Mouse (Mus musculus) embryonic facial prominence, embryonic 14.5 days (tissue): ENCODE results near the gene Fdxacb1. TPM values are rescaled to one million over a fixed set of nuclear protein-coding genes. Genes with fewer than 3 reads are reported as not detected.
A peak's percentile ranks its signal among the peaks of the same experiment; 100 is the strongest.

Experiments used
- ATAC-seq: fragments of 200-750 bp; cut with Nextera tagmentation; 2 replicates; pipeline ENCODE4 v1.8.0; 2017; ENCODE audit warnings: low read depth, moderate number of reproducible peaks, moderate TSS enrichment
- DNase-seq: peaks from one replicate; pipeline ENCODE4 v3.0.0-alpha.2; 2015; ENCODE audit warnings: low spot score
- H3K27ac ChIP-seq: fragments of 300-500 bp; sonication (generic); replicated peaks from 2 replicates; pipeline ENCODE4 v1.5.1; 2014; ENCODE audit warnings: low read depth, mild to moderate bottlenecking, low read length, moderate library complexity
- H3K27me3 ChIP-seq: fragments of 300-500 bp; sonication (generic); replicated peaks from 2 replicates; pipeline ENCODE4 v1.6.1; 2014; ENCODE audit warnings: low read length; ENCODE audit not compliant: control insufficient read depth, insufficient read depth
- H3K36me3 ChIP-seq: fragments of 300-500 bp; sonication (generic); 2 replicates; pipeline ENCODE4 v1.6.1; 2014; ENCODE audit warnings: low read length, mixed read lengths; ENCODE audit not compliant: control insufficient read depth, insufficient read depth
- H3K4me1 ChIP-seq: fragments of 300-500 bp; sonication (generic); 2 replicates; pipeline ENCODE4 v1.6.1; 2014; ENCODE audit warnings: antibody characterized with exemption, low read length; ENCODE audit not compliant: control insufficient read depth, insufficient read depth
- H3K4me2 ChIP-seq: fragments of 300-500 bp; sonication (generic); 2 replicates; pipeline ENCODE4 v1.6.1; 2014; ENCODE audit warnings: low read depth, mild to moderate bottlenecking, low read length, moderate library complexity, mixed read lengths
- H3K4me3 ChIP-seq: fragments of 300-500 bp; sonication (generic); 2 replicates; pipeline ENCODE4 v1.5.1; 2014; ENCODE audit warnings: low read depth, mild to moderate bottlenecking, low read length
- H3K9ac ChIP-seq: fragments of 300-500 bp; sonication (generic); 2 replicates; pipeline ENCODE4 v1.6.1; 2014; ENCODE audit warnings: low read depth, mild to moderate bottlenecking, low read length, moderate library complexity, mixed read lengths
- H3K9me3 ChIP-seq: fragments of 300-500 bp; sonication (generic); 2 replicates; pipeline ENCODE4 v1.6.1; 2016; ENCODE audit warnings: low read length; ENCODE audit not compliant: control insufficient read depth
- WGBS: fragments of 180-500 bp; shearing (Covaris S2); extraction: QIAGEN DNeasy Blood & Tissue Kit; methylation state at CpG from one replicate; pipeline ENCODE4 v1.1.7; 2014; 5-methylcytosine and 5-hydroxymethylcytosine counted together
- polyA plus RNA-seq: library from polyadenylated mRNA; unstranded; fragments of >200 nt; fragmentation: Nextera tagmentation; extraction: Ambion mirVana; gene quantifications from 2 replicates; pipeline ENCODE4 v1.2.1, GENCODE M21; 2014

The Fdxacb1 gene
- polyA plus RNA-seq, 1 experiment from 2014 or later, result 10.2 TPM

DNA sequence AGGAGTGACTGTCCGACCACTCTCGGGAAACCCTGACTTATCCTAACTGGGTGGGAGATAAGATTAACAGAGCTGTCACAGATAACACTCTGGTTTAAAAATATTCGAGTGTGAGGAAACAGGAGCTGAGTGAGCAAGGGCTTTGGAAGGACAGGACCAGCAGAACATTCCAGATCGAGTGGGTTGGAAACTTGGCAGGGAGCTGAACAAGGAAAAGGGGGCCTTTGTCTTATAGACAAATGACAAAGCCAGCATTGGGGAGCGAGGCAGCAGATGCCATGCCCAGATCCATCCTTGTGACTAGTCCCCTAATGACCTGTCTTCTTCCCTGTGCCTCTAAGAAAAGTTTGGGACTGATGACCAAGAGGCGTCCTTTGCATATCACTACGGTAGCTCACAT lies 14.1 kb upstream of the Fdxacb1 start:
- Histone ChIP-seq H3K4me1 (peaks cover 21% of the 10 kb centered on the region), H3K4me2 (0 out of 2 replicates have a peak overlapping the region, but pooled peaks have one; percentile 9), H3K27ac (no peak overlapping the region), H3K9me3 (no peaks in the 10 kb centered on the region), H3K4me3 (no peak overlapping the region; the same call in 1 of the 2 replicates), H3K27me3 (no peaks in the 10 kb centered on the region), H3K9ac (no peak overlapping the region), H3K36me3 (no peaks in the 10 kb centered on the region)
- DNase-seq, result no peak
- 68% methylated on average over 7 of the region's 7 CpGs for WGBS
- ATAC-seq, result no peak

DNA sequence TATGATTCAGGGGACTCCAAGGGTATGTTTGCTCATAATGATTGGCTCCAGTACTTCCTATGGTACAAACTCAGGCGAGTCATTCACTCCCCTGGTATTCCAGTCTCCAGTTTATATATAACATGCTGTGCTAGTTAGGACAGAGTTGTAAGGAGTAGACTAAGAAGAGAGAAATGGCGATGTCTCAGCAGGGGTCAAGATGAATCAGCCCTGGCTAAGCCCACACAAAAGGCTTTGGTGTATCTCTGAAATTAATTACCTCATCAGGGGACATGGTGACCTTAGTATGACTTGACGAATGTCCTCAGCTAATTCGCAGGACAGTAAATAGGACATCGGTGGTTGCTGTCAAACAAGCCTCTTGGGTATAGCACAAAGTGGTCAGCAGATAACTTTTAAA lies 11.3 kb upstream of the Fdxacb1 start:
- WGBS, result 60% methylated on average over 5 of the region's 5 CpGs
- no peaks in the 10 kb centered on the region for H3K9me3 ChIP-seq
- H3K4me1 ChIP-seq, result peaks cover 11% of the 10 kb centered on the region
- no peak overlapping the region for H3K9ac ChIP-seq
- no peaks in the 10 kb centered on the region for H3K27me3 ChIP-seq
- no peak overlapping the region for H3K27ac ChIP-seq
- ATAC-seq (no peak), DNase-seq (no peak)
- H3K36me3 ChIP-seq, result no peaks in the 10 kb centered on the region
- H3K4me3 ChIP-seq, result no peak overlapping the region
- no peak overlapping the region for H3K4me2 ChIP-seq

DNA sequence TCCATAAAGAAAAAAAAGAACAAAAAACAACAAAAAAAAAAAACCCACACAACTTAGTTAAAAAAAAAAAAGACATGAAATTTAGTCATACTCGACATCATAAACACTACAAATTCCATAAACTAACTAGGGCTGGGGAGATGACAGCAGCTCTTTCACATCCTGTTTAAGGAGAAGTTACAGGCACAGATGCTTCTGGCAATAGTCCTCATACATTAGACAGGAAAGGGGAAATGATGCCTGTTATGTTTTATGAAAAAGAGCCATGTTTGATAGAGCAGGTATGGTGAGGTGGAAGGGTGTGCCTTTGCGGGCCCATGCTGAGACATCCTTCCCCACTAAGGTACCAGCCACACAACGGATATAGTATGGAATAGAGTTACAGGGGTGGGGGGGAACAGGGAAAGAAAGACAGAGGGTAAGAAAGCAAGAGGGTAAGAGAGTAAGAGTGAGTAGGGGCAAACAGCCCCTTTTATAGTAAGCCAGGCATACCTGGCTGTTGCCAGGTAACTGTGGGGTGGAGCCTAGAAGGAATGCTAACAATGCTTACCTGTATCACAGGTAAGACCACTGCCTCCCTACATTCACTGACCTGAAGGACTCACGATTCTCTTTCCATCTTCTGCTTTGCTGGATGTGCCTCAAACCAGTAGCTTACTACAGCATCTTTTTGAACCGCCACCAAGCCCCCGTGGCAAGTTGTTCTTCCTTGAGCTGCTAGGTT lies 6.4 kb upstream of the Fdxacb1 start:
- Histone ChIP-seq H3K27ac (no peak overlapping the region), H3K27me3 (no peaks in the 10 kb centered on the region), H3K36me3 (no peaks in the 10 kb centered on the region), H3K9ac (no peak overlapping the region), H3K4me2 (no peak overlapping the region), H3K4me3 (no peak overlapping the region), H3K9me3 (no peaks in the 10 kb centered on the region), H3K4me1 (no peaks in the 10 kb centered on the region)
- ATAC-seq (0 out of 2 replicates have a peak, but pooled peaks have one; percentile 37), DNase-seq (no peak)
- 57% methylated on average over 6 of the region's 6 CpGs for WGBS

DNA sequence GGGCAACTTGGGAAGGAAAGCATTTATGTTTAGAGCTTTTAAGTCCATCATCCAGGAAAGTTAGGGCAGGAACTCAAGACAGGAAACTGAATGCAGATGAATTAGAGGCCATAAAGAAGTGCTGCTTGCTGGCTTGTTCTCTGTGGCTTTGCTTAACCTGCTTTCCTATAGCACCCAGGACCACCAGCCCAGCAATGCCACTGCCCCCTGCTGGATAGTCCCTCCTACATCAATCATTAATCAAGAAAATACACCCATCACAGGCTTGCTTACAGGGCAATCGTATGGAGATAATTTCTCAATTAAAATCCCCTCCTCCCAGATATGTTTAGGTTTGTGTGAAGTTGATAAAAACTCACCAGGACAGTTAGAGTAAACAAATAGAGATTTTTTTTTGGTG lies 4.7 kb upstream of the Fdxacb1 start:
- 64% methylated on average over 1 of the region's 1 CpGs for WGBS
- no peak for DNase-seq
- H3K4me2 ChIP-seq, result no peak overlapping the region

DNA sequence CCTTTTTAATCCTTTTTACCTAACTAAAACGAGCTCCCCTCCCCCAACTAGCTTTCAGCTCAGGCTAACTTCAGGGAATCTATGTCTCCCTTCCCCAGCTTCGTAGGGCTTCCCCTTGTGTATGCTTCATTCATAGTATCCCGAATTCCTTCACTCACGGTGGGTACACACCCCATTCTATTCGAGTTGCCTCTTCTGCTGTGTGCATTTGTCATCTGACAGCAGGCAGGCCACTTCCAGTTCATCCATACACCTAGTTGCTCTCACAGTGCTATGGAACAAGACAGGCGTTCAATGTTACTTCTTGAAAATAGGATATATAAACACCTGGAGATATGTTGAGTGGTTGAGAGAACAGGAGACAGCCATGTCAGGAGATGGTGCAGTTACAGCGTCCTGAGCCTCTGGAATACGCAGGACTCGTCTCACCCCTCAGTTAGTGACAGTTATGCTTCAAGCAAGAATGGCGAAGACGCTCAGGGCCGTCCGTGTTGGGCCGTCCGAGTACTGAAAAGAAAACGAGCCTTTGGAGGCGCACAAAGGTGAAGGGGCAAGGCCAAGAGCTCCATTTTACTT lies 417 bp upstream of the Fdxacb1 start:
- WGBS, result 6% methylated on average over 17 of the region's 17 CpGs
- ATAC-seq, result no peak
- H3K27ac ChIP-seq, result peak overlapping the region; percentile 91

More for the DNA sequence above, 4.7 kb upstream of the Fdxacb1 start:
- H3K27ac ChIP-seq, result no peak overlapping the region
- no peak overlapping the region for H3K9ac ChIP-seq
- H3K36me3 ChIP-seq, result no peaks in the 10 kb centered on the region
- H3K9me3 ChIP-seq, result no peaks in the 10 kb centered on the region
- H3K27me3 ChIP-seq, result no peaks in the 10 kb centered on the region
- no peak overlapping the region for H3K4me3 ChIP-seq
- no peak for ATAC-seq
- H3K4me1 ChIP-seq, result no peaks in the 10 kb centered on the region

DNA sequence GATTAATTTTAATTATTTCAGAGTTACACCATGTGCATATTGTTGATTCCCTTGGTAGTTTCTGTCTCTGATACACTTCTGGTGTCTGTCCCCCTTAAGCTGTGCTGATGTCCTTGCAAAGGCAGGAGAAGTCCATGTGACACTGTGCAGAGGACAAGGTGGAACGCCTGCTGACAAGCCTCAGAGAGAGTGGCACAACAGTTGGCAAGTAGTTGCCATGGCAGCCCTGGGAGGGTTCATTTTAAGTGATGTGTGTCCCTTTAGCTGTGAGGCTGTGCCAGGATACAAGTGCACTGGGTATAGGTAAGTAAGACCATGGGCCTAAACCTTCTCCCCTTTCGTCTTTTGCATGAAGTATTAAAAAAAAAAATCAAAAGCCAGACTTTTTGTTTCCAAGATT lies 2.0 kb downstream of the Fdxacb1 start:
- Histone ChIP-seq H3K9me3 (no peaks in the 10 kb centered on the region), H3K36me3 (peaks cover 17% of the 10 kb centered on the region; the same call in 1 of the 2 replicates), H3K9ac (no peak overlapping the region), H3K27me3 (no peaks in the 10 kb centered on the region), H3K4me2 (no peak overlapping the region), H3K4me3 (no peak overlapping the region), H3K4me1 (peaks cover 13% of the 10 kb centered on the region; the same call in 1 of the 2 replicates), H3K27ac (no peak overlapping the region)
- 83% methylated on average over 2 of the region's 2 CpGs for WGBS
- ATAC-seq (no peak), DNase-seq (no peak)

More for the DNA sequence above, 417 bp upstream of the Fdxacb1 start:
- Histone ChIP-seq H3K9ac (peak overlapping the region; percentile 70), H3K27me3 (no peaks in the 10 kb centered on the region), H3K4me3 (peak overlapping the region; percentile 60), H3K4me2 (peak overlapping the region; percentile 69), H3K4me1 (peaks cover 6% of the 10 kb centered on the region; the same call in 1 of the 2 replicates), H3K36me3 (peaks cover 17% of the 10 kb centered on the region; the same call in 1 of the 2 replicates), H3K9me3 (no peaks in the 10 kb centered on the region)
- DNase-seq, result no peak

DNA sequence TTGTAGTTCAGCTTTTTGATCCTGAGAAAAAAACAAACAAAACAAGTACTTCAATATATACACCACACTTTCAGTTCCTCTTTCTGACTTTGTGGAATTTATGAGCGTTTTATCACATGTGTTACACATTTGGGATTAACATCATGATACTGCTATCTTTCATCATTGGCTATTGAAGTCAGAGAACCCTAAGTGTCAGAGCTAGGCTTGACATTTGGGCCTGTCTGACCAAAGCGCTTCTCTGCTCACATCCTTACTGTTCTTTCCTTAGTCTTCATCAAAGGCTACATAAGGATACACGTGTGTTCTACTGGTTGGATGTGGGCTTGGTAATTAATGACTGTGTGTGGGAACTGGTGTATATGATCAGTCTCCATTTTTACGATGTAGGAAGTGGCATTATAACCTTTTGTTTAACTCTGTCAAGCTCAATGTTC lies 6.0 kb downstream of the Fdxacb1 start:
- no peaks in the 10 kb centered on the region for H3K27me3 ChIP-seq
- DNase-seq (no peak), ATAC-seq (no peak)
- peaks cover 32% of the 10 kb centered on the region for H3K36me3 ChIP-seq
- 0 out of 2 replicates have a peak overlapping the region, but pooled peaks have one; percentile 90 for H3K27ac ChIP-seq
- H3K4me3 ChIP-seq, result peak overlapping the region; percentile 95
- H3K4me2 ChIP-seq, result peak overlapping the region; percentile 83
- WGBS, result 74% methylated on average over 4 of the region's 4 CpGs
- peak overlapping the region; percentile 93; the same call in 1 of the 2 replicates for H3K9ac ChIP-seq
- no peaks in the 10 kb centered on the region for H3K9me3 ChIP-seq
- peaks cover 19% of the 10 kb centered on the region for H3K4me1 ChIP-seq

DNA sequence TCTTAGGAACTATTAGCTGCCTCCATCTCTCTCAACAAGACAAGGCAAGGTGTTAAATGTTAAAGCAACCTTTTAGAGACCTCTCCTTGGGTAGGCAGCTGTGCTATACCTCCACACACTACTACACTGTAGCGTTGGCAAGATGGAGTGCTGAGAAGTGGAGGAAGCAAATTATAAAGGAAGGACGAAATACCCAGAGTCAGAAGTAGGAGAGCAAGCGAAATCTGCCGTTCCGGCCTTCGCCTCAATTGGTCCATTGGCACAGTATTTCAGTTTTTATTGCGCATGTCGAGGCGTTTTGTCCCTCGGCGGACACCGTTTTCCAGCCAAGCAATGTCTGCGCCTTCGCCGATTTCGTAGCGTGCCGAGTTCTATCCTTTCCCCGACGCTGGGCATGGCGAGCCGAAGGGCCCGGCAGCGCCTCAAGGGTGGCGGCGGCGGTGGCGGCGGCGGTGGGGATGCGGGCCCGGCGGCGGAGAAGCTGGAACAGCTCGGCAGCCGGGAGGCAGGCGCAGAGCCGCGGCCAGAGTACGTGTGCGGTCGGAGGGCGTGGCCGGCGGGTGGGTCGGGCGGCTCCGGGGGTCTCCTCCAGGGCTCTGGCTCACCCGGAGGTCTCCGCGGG lies 7.1 kb downstream of the Fdxacb1 start, which contains the start of the genes Alg9 and 1110032A03Rik:
TSS of gene Alg9 (plus strand) at position 29 of the 622 bp plus-strand sequence.
TSS of gene 1110032A03Rik (minus strand) at position 530 of the 622 bp plus-strand sequence.
- Histone ChIP-seq H3K36me3 (peaks cover 42% of the 10 kb centered on the region), H3K9ac (peak within 1 kb of the TSS; percentile 93), H3K27ac (peak within 1 kb of the TSS; percentile 90), H3K27me3 (no peaks in the 10 kb centered on the region), H3K9me3 (no peaks in the 10 kb centered on the region), H3K4me3 (peak within 1 kb of the TSS; percentile 95), H3K4me2 (peak within 1 kb of the TSS; percentile 83), H3K4me1 (peaks cover 15% of the 10 kb centered on the region; the same call in 1 of the 2 replicates)
- under 1% methylated on average over 29 of the region's 51 CpGs for WGBS
- DNase-seq, result peak; percentile 89
- ATAC-seq, result peak; percentile 89
